Mouse (Mus musculus): ENCODE data around the gene Tbl3. TPM values are rescaled to one million over a fixed set of nuclear protein-coding genes. Genes with fewer than 3 reads are reported as not detected.

The Tbl3 gene
- total and polyA plus RNA-seq, 3 experiments = 103 to 111 TPM; not detected in 1

- Histone ChIP-seq H3K27ac (ENCODE audit: control insufficient read depth, low read depth, low read length) (peak within 1 kb of the TSS; percentile 75), H3K36me3 (ENCODE audit: control insufficient read depth in 1 of 2, insufficient read depth in 2 of 2, low read length in 2 of 2) (peaks cover 0 to 2% of the 10 kb centered on the region in 2 experiments; a peak in 1 of 4 replicates), H3K4me1 (ENCODE audit: control insufficient read depth in 1 of 2, insufficient read depth in 2 of 2, low read length in 2 of 2) (peaks cover 2 to 10% of the 10 kb centered on the region in 2 experiments; a peak in 1 of 4 replicates), H3K9ac (ENCODE audit: control insufficient read depth, low read depth, low read length, poor library complexity, severe bottlenecking) (peak within 1 kb of the TSS; percentile 85), H3K79me2 (ENCODE audit: control insufficient read depth, insufficient read depth, low read length, poor library complexity) (peaks cover 8% of the 10 kb centered on the region), H3K9me3 (replicated peaks; ENCODE audit: insufficient read depth, low read length) (no peaks in the 10 kb centered on the region), H3K4me3 (ENCODE audit: control insufficient read depth in 1 of 2, insufficient read depth in 1 of 2, low read depth in 2 of 2, low read length in 2 of 2) (peak within 1 kb of the TSS; percentile 78 to 99), H3K27me3 (ENCODE audit: control insufficient read depth in 1 of 2, insufficient read depth in 2 of 2, low read length in 2 of 2) (no peaks in the 10 kb centered on the region)
- peak; percentile 88 for DNase-seq (ENCODE audit: low read depth, low spot score)
- TF ChIP-seq KAT2A (conservative IDR thresholded peaks at IDR 0.05; ENCODE audit: low read depth, low read length) = no peak
- peak; percentile 43; the same call in 1 of the 2 replicates for TF ChIP-seq ZMIZ1 (IDR thresholded peaks at IDR 0.05; ENCODE audit: low read depth, low read length)
- peak; percentile 53 for TF ChIP-seq HCFC1 (IDR thresholded peaks at IDR 0.05; ENCODE audit: low read depth, low read length)
- peak; percentile 44; the same call in 1 of the 2 replicates for TF ChIP-seq POLR2AphosphoS2 (IDR thresholded peaks at IDR 0.05; ENCODE audit: low read length)
- 0 out of 2 replicates have a peak, but pooled peaks have one; percentile 10 for TF ChIP-seq MYC (IDR thresholded peaks at IDR 0.05; ENCODE audit: low read depth, low read length)
- peak; percentile 82 for TF ChIP-seq NELFE (IDR thresholded peaks at IDR 0.05; ENCODE audit: low read depth, low read length)
- TF ChIP-seq USF2 (IDR thresholded peaks at IDR 0.05; ENCODE audit: borderline replicate concordance in 1 of 2, insufficient read depth in 1 of 2, low read depth in 1 of 2, low read length in 2 of 2) = no peak
- TF ChIP-seq SIN3A (IDR thresholded peaks at IDR 0.05; ENCODE audit: low read length) = peak; percentile 63
- peak; percentile 45; the same call in 1 of the 2 replicates for TF ChIP-seq MAZ (IDR thresholded peaks at IDR 0.05; ENCODE audit: low read depth, low read length)
- no peak for TF ChIP-seq UBTF (IDR thresholded peaks at IDR 0.05; ENCODE audit: borderline replicate concordance, insufficient read depth, low read depth, low read length)
- peak; percentile 75 to 97; a peak in 2 of 4 replicates for TF ChIP-seq POLR2A (IDR thresholded peaks at IDR 0.05; ENCODE audit: control insufficient read depth in 1 of 2, insufficient read depth in 1 of 2, low read depth in 1 of 2, low read length in 2 of 2, poor library complexity in 1 of 2)
- TF ChIP-seq E2F4 (IDR thresholded peaks at IDR 0.05; ENCODE audit: borderline replicate concordance, low read depth, low read length) = no peak; the same call in 1 of the 2 replicates
- no peak for TF ChIP-seq POLR2AphosphoS5 (IDR thresholded peaks at IDR 0.05; ENCODE audit: borderline replicate concordance, low read depth, low read length)
- no peak for TF ChIP-seq ELF1 (IDR thresholded peaks at IDR 0.05; ENCODE audit: low read depth, low read length)
- TF ChIP-seq BHLHE40 (IDR thresholded peaks at IDR 0.05; ENCODE audit: borderline replicate concordance, low read depth, low read length) = no peak
- TF ChIP-seq ZKSCAN1 (IDR thresholded peaks at IDR 0.05; ENCODE audit: low read depth, low read length) = no peak
- peak; percentile 94 for TF ChIP-seq MXI1 (IDR thresholded peaks at IDR 0.05; ENCODE audit: low read depth, low read length)
- TF ChIP-seq CTCF (IDR thresholded peaks at IDR 0.05 in 2 of 3, conservative IDR thresholded peaks at IDR 0.05 in 1 of 3; ENCODE audit: control insufficient read depth in 1 of 3, insufficient read depth in 1 of 3, low read depth in 2 of 3, low read length in 3 of 3, poor library complexity in 1 of 3, severe bottlenecking in 1 of 3) = 0 out of 6 replicates have a peak, but pooled peaks of 1 of the 3 experiments have one; percentile 0
- TF ChIP-seq MAFK (IDR thresholded peaks at IDR 0.05; ENCODE audit: borderline replicate concordance, low read depth, low read length) = no peak
- TF ChIP-seq TCF12 (IDR thresholded peaks at IDR 0.05; ENCODE audit: low read depth, low read length) = peak; percentile 49
- TF ChIP-seq MEF2A (IDR thresholded peaks at IDR 0.05; ENCODE audit: extremely low read depth, insufficient replicate concordance, low read depth, low read length, poor library complexity, severe bottlenecking) = no peak
- TF ChIP-seq EP300 (IDR thresholded peaks at IDR 0.05; ENCODE audit: low read depth in 1 of 2, low read length in 2 of 2) = no peak
- TF ChIP-seq RCOR1 (IDR thresholded peaks at IDR 0.05; ENCODE audit: low read depth, low read length) = no peak
These were observed 11.3 kb downstream of the Tbl3 start, which contains the start of the genes Gfer and Noxo1 for GRCm38 (mm10) chr17:24696011-24696697. TSS of gene Gfer (minus strand) at chr17:24696156. TSS of gene Noxo1 (plus strand) at chr17:24696234.

Data from MEL (cell line).